Mouse (Mus musculus): ENCODE results near the gene Lin7c. TPM values are rescaled to one million over a fixed set of nuclear protein-coding genes. Genes with fewer than 3 reads are reported as not detected.

Gene Lin7c
- polyA plus RNA-seq, 1 experiment from 2014 or later, result 54.0 TPM

DNA sequence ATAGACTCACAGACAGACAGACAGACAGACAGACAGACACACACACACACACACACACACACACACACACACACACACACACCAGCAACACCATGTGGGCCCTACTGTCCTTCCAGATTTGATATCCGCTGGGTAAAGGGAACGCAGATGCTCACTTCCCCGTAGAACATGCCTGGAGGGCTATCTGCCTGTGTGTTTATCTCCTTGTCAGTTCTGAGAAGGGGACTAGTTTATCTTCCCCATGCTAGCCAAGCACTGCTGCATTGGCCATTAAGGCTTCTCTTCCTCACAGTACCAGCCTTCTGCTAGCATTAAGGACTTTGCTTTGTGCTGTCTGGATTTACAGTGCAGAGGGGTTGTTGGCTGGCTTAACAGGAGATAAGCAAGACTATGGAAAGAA lies 38.6 kb downstream of the Lin7c start:
- no peak overlapping the region for H3K9ac ChIP-seq
- 40% methylated on average over 3 of the region's 3 CpGs for WGBS
- H3K4me1 ChIP-seq, result peaks cover 40% of the 10 kb centered on the region
- H3K36me3 ChIP-seq, result peaks cover 7% of the 10 kb centered on the region; the same call in 1 of the 2 replicates
- H3K9me3 ChIP-seq, result no peaks in the 10 kb centered on the region
- no peaks in the 10 kb centered on the region for H3K27me3 ChIP-seq
- H3K27ac ChIP-seq, result no peak overlapping the region
- H3K4me3 ChIP-seq, result no peak overlapping the region
- no peak for ATAC-seq (ENCODE audit: insufficient number of reproducible peaks, insufficient read depth, low FRiP score, low TSS enrichment, low read depth)
- H3K4me2 ChIP-seq, result no peak overlapping the region

DNA sequence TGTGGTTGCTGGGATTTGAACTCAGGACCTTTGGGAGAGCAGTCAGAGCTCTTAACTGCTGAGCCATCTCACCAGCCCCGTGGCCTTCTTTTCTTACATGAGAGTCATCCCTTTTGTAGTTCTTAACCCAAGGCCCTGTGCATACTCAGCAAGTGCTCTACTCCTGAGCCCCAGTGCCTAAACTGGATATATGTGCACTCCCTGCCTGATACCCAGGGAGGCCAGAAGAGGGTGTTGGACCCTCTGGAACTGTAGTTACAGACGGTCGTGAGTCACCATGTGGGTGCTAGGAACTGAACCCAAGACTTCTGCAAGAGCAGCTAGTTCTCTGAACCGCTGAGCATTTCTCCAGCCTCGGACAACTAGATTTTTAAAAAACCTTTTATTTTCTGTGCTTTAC lies 39.7 kb downstream of the Lin7c start:
- Histone ChIP-seq H3K27me3 (no peaks in the 10 kb centered on the region), H3K9ac (no peak overlapping the region), H3K9me3 (no peaks in the 10 kb centered on the region), H3K36me3 (peaks cover 7% of the 10 kb centered on the region; the same call in 1 of the 2 replicates), H3K4me3 (no peak overlapping the region), H3K4me2 (no peak overlapping the region), H3K27ac (no peak overlapping the region), H3K4me1 (peaks cover 44% of the 10 kb centered on the region)
- WGBS, result 90% methylated on average over 5 of the region's 5 CpGs
- no peak for ATAC-seq (ENCODE audit: insufficient number of reproducible peaks, insufficient read depth, low FRiP score, low TSS enrichment, low read depth)

DNA sequence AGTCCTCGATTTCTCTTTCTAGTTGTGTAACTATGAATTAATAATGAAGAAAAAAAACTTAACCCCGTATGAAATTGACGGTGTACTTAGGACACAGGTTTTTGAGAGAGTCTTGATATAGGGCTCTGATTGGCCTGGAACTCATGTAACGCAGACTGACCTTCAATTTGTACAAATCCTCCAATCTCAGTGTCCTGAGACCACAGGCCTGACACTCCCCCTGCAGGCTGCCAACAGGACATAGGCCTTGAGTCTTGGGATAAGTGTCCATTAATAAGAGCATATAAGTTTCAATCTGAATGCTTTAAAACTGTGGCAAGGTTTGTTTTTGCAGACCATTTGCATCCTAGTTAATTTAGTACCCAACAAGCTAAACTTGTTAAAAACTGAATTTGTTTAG lies 40.1 kb downstream of the Lin7c start:
- Histone ChIP-seq H3K4me1 (peaks cover 43% of the 10 kb centered on the region), H3K9me3 (no peaks in the 10 kb centered on the region), H3K36me3 (peaks cover 5% of the 10 kb centered on the region; the same call in 1 of the 2 replicates), H3K27me3 (no peaks in the 10 kb centered on the region), H3K27ac (no peak overlapping the region), H3K9ac (no peak overlapping the region), H3K4me2 (no peak overlapping the region), H3K4me3 (no peak overlapping the region)
- 91% methylated on average over 4 of the region's 4 CpGs for WGBS
- no peak for ATAC-seq (ENCODE audit: insufficient number of reproducible peaks, insufficient read depth, low FRiP score, low TSS enrichment, low read depth)

DNA sequence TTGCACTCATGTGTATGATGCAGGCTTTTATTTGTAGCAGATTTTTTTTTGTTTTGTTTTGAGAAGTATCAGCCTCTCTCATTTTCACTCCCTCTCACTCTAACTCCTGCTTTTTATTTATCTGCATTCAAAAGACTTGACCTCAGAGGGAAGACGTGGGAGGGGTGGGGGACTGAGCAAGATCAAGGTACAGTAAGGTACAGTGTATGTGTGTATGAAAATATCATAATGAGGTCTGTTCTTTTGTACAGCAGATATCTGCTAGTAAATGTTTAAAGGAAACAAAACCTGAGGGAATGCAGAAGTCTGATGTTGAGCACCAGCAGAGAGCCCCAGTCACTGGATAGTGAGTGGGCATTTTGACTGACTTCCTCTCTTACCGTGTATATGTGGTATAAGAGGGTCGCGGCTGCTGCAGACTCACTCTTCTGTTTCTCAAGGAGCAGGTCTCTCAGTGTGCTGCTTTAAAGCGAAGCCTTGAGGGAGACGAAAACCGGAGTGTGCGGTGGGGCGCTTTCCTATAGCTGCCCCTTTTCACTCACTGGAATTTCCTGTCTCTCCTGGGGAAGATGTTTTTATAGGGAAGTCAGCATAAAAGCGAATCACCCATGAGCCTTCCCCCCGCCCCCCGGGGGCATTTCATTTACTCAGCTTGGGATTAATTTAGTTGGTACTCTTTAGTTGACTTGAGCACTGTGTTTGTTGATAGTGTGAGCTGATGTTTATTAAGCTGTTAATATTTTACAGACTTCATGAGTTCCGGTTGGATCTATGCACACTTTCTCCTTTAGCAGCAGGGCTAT lies 41.5 kb downstream of the Lin7c start:
- H3K36me3 ChIP-seq, result no peaks in the 10 kb centered on the region
- H3K4me2 ChIP-seq, result peak overlapping the region; percentile 39
- no peak for ATAC-seq (ENCODE audit: insufficient number of reproducible peaks, insufficient read depth, low FRiP score, low TSS enrichment, low read depth)
- H3K27me3 ChIP-seq, result no peaks in the 10 kb centered on the region
- peak overlapping the region; percentile 17; the same call in 1 of the 2 replicates for H3K27ac ChIP-seq
- no peaks in the 10 kb centered on the region for H3K9me3 ChIP-seq
- H3K9ac ChIP-seq, result peak overlapping the region; percentile 16; the same call in 1 of the 2 replicates
- peaks cover 47% of the 10 kb centered on the region for H3K4me1 ChIP-seq
- 20% methylated on average over 13 of the region's 13 CpGs for WGBS
- H3K4me3 ChIP-seq, result no peak overlapping the region

DNA sequence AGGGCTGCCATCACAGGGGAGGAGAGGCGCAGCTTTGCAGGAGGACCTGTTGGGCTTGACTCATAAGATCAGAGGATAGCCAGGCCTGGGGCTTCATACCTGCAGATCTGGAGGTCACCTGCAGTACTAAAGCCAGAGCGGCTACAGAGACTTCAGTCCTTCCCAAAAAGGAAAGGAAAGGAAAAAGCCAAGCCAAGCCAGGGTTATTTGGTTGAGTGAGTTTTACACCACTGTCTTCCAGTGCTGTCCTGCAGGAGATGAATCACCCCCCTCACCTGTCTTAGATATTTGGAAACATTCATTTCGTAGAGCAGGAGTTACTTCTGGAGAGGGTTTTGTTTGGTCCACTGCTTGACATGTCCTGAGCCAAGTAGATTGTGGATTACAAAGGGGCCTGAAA lies 42.5 kb downstream of the Lin7c start:
- Histone ChIP-seq H3K4me1 (peaks cover 42% of the 10 kb centered on the region), H3K4me2 (no peak overlapping the region), H3K9me3 (no peaks in the 10 kb centered on the region), H3K9ac (no peak overlapping the region), H3K4me3 (no peak overlapping the region), H3K36me3 (no peaks in the 10 kb centered on the region), H3K27me3 (no peaks in the 10 kb centered on the region), H3K27ac (no peak overlapping the region)
- ATAC-seq (ENCODE audit: insufficient number of reproducible peaks, insufficient read depth, low FRiP score, low TSS enrichment, low read depth), result no peak
- 76% methylated on average over 3 of the region's 3 CpGs for WGBS

DNA sequence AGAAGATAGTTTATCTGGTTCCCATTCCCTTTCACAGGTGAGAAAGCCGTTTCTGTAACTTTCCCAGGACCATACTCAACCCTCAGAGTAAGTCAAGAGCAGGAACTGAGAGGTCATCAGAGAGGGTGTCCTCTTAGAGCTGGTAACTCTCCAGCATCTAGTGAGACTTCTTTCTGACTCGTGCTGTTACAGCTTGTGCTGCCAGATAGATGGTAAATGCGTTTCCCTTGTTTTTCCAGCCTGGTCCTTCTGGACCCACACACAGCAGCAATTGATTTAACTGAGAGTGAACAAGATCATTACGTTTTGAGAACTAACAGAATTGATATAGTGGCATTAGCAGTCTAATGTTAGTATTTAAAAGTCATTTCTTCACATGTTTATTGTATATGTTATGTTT lies 43.4 kb downstream of the Lin7c start:
- H3K9me3 ChIP-seq, result no peaks in the 10 kb centered on the region
- H3K36me3 ChIP-seq, result no peaks in the 10 kb centered on the region
- no peaks in the 10 kb centered on the region for H3K27me3 ChIP-seq
- no peak overlapping the region for H3K9ac ChIP-seq
- H3K27ac ChIP-seq, result no peak overlapping the region
- WGBS, result 65% methylated on average over 4 of the region's 4 CpGs
- H3K4me2 ChIP-seq, result no peak overlapping the region
- no peak overlapping the region for H3K4me3 ChIP-seq
- H3K4me1 ChIP-seq, result peaks cover 36% of the 10 kb centered on the region
- ATAC-seq (ENCODE audit: insufficient number of reproducible peaks, insufficient read depth, low FRiP score, low TSS enrichment, low read depth), result no peak

DNA sequence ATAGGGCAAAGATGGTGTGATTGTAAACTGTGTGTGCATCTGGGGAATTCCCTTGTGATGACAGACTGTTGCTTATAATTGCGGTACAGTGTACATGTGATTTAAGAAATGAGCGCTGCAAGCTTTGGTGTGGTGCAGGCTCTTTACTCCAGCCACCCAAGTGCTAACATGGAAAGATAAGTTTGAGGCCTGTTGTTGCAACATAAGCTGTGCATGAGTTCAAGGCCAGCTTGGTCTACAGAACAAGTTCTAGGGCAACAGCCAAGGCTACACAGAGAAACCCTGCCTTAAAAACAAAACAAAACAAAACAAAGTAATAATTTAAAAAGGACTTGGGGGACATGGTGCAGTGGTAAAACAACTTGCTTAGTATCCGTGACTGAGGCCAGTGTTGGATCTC lies 44.5 kb downstream of the Lin7c start:
- Histone ChIP-seq H3K27me3 (no peaks in the 10 kb centered on the region), H3K27ac (no peak overlapping the region), H3K4me1 (peaks cover 32% of the 10 kb centered on the region), H3K9ac (no peak overlapping the region), H3K4me2 (no peak overlapping the region), H3K36me3 (no peaks in the 10 kb centered on the region), H3K9me3 (no peaks in the 10 kb centered on the region), H3K4me3 (no peak overlapping the region)
- WGBS, result 87% methylated on average over 3 of the region's 3 CpGs
- ATAC-seq (ENCODE audit: insufficient number of reproducible peaks, insufficient read depth, low FRiP score, low TSS enrichment, low read depth), result no peak

DNA sequence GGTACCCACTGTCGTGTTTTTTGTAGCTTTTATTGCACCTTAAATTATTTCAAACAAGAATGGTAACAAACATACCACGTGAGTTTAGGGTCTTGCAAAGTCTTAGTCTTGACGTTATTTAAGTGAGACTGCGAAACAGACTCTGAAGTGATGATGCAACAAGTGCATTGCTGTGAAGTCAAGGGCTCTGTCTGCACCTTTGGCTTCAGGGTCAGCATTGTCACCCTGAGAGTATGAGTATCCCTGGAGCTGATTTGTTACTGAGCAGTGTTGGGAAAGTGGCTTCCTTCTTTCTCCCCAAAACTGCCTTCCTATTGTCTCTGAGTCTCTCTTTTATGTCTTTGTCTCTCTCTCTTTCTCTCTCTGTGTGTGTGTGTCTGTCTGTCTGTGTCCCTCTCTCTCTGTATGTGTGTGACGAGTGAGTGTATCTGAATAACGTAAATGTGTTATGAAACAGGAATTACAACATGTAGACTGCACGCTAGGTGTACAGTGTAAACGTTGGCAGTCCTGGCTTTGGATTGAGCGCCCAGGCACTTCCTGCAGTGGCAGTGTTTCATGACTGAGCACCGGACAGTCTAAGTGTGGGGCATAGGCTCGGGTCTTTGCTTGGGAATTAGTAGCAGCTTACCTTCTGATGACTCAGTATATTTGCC lies 45.2 kb downstream of the Lin7c start:
- Histone ChIP-seq H3K4me2 (no peak overlapping the region), H3K9me3 (no peaks in the 10 kb centered on the region), H3K4me3 (no peak overlapping the region), H3K27ac (no peak overlapping the region), H3K9ac (no peak overlapping the region), H3K36me3 (no peaks in the 10 kb centered on the region), H3K4me1 (peaks cover 32% of the 10 kb centered on the region), H3K27me3 (no peaks in the 10 kb centered on the region)
- 72% methylated on average over 11 of the region's 11 CpGs for WGBS
- no peak for ATAC-seq (ENCODE audit: insufficient number of reproducible peaks, insufficient read depth, low FRiP score, low TSS enrichment, low read depth)

DNA sequence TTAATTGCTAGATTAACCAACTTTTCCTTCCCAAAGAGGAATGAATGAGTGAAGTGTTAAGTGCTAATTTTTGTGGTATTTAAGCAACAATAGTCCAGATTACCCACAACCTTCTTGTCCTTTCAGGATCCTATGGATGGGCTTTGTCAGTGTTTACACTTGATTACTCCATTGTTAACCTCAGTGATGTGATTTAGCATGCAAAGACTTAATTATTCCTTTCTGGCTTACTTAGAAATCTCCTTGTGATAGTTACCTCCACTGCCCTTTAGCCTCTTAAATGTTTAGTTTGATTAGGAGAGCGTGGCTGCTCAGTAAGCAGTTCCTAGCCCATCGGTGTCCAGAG lies 45.7 kb downstream of the Lin7c start:
- no peak overlapping the region for H3K4me3 ChIP-seq
- ATAC-seq (ENCODE audit: insufficient number of reproducible peaks, insufficient read depth, low FRiP score, low TSS enrichment, low read depth), result no peak
- WGBS, result 53% methylated on average over 2 of the region's 2 CpGs

DNA sequence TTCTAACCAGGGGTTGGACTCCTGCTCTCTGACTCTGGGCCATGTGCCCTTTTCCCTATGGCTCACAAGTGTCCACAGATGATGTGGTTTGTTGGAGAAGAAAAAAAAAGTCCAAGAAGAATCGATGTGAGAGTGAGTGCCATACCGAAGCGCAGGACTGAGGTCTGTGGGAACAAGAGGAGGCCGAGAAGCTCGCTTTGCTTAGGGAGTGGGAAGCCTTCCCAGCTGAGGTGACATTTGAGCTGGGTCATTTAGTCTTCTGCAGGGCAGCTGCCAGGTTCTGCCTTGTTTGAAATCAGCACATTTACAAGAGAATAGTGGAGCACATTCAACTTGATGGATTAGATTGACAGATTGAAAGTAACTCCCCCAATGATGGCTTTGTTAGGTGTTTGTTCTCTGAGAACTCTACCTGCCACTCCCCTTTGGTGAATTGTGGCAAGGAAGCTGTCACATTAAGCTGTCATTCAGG lies 51.4 kb downstream of the Lin7c start:
- no peak overlapping the region for H3K4me3 ChIP-seq
- H3K27me3 ChIP-seq, result no peaks in the 10 kb centered on the region
- no peaks in the 10 kb centered on the region for H3K36me3 ChIP-seq
- 0 out of 2 replicates have a peak overlapping the region, but pooled peaks have one; percentile 28 for H3K27ac ChIP-seq
- no peak for ATAC-seq (ENCODE audit: insufficient number of reproducible peaks, insufficient read depth, low FRiP score, low TSS enrichment, low read depth)
- peak overlapping the region; percentile 36; the same call in 1 of the 2 replicates for H3K9ac ChIP-seq
- peaks cover 22% of the 10 kb centered on the region for H3K4me1 ChIP-seq
- H3K9me3 ChIP-seq, result no peaks in the 10 kb centered on the region
- no peak overlapping the region for H3K4me2 ChIP-seq
- WGBS, result 18% methylated on average over 5 of the region's 5 CpGs

More for the DNA sequence above, 45.7 kb downstream of the Lin7c start:
- Histone ChIP-seq H3K9ac (no peak overlapping the region), H3K27ac (no peak overlapping the region), H3K36me3 (no peaks in the 10 kb centered on the region), H3K4me2 (no peak overlapping the region), H3K4me1 (peaks cover 31% of the 10 kb centered on the region), H3K27me3 (no peaks in the 10 kb centered on the region), H3K9me3 (no peaks in the 10 kb centered on the region)

DNA sequence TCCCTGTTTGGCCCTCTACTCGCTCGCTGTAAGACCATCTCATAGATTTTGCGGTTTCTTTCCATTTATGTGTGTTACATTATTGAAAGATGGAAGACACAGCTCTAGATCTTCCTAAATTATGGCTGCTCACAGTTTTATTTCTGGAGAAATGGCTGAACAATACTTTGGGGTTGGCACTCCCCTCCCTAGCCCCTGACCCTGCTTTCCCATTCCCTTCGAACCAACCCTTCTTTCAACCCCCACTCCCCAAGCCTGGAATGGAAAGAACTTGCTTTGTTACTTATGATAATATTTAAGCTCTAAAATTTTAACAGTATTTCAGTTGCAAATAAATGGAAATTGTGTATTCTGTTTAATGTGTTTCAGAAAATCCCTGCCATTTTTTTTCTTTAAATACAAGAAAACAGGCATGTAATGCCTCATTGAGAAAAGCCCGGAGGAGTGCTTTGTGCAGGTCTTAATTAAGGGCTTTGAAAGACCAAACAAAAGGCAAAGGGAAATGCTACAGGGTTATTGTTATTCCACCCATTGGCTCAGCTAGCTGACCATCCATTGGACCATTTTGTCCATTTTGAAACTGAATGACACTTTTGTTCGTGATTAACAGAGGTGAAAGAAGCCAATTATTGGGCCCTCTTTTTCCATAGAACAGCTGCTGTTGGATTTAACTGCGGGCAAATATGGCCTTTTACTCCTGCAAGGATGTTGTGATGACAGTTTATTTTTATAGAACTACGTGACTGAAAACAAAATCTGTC lies 52.3 kb downstream of the Lin7c start:
- peaks cover 22% of the 10 kb centered on the region for H3K4me1 ChIP-seq
- no peak overlapping the region for H3K9ac ChIP-seq
- H3K27ac ChIP-seq, result no peak overlapping the region
- H3K9me3 ChIP-seq, result no peaks in the 10 kb centered on the region
- WGBS, result 46% methylated on average over 8 of the region's 8 CpGs
- ATAC-seq (ENCODE audit: insufficient number of reproducible peaks, insufficient read depth, low FRiP score, low TSS enrichment, low read depth), result no peak
- no peak overlapping the region for H3K4me3 ChIP-seq
- no peaks in the 10 kb centered on the region for H3K27me3 ChIP-seq
- H3K4me2 ChIP-seq, result no peak overlapping the region
- no peaks in the 10 kb centered on the region for H3K36me3 ChIP-seq
